Mouse (Mus musculus) spleen, embryonic (tissue): ENCODE results near the gene Galnt16.

Experiments
- CTCF ChIA-PET: fragments of 350-600 bp; sonication (Branson Sonifier 250); formaldehyde crosslinking; loops from one replicate; lab custom pipeline; 2022; lab: Charles Lee

Galnt16 gene

GRCm38 (mm10) chr12:80662322-80662721, 144.2 kb downstream of the Galnt16 start:
- CTCF ChIA-PET, result interaction anchor here (1.1 kb wide), 1 partner anchor 10 kb away, joined by 3 read pairs; no protein-coding TSS in a partner anchor

- CTCF ChIA-PET, result no interaction called here
Measured at GRCm38 (mm10) chr12:80663935-80664334, 145.9 kb downstream of the Galnt16 start.

DNA sequence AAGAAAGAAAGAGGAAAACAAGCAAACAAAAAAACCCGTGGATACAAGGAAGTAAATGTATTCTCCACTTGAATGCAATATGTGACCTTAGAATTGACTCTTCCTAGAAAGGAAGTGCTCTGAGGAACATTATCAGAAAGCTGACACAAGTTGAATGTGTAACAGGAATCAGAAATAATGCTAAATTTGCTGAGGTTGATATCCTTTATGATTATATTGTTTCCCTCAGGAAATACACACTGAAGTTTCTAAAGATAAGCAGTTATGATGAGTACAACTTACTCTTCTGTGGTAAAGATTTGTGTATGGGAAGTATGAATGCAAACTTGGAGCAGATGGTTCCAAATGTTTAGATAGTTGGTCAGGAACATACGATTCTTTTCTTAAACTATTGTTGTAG, 150.3 kb downstream of the Galnt16 start:
- CTCF ChIA-PET, result interaction anchor here (0.6 kb wide), 1 partner anchor 512 kb away, joined by 3 read pairs; no protein-coding TSS in a partner anchor

DNA sequence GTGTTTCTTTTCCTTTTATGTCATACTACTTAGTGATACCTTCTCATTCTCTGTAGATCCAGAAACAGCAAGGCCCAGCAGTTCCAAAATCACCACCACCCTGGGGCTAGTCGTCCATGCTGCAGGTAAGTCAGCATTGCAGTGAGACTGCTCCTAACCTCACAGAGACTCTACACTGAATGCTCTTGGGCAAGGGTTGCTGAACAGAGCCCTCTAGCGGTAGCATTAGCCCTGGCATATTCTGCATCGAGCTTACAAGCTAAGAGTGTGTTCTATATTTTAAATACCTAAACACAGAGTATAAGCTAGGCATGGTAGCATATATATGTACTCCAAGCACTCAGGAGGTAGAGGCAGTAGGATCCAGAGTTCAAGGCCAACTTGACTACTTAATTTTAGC, 155.1 kb downstream of the Galnt16 start:
- CTCF ChIA-PET, result interaction anchor here (0.6 to 1.2 kb wide), 3 partner anchors 26 to 514 kb away, joined by 3 to 14 read pairs (median 4); no protein-coding TSS in a partner anchor
